Mouse (Mus musculus) spleen, postnatal 4 days (tissue): ENCODE results near the gene Rock2.
A peak's percentile ranks its signal among the peaks of the same experiment; 100 is the strongest.

ENCODE experiments used
- DNase-seq, 2 experiments: peaks; one replicate each; pipeline ENCODE4 v3.0.0; 2022; ENCODE audit warnings: low spot score in 2 of 2

The Rock2 gene

GRCm38 (mm10) chr12:16894396-16895220 is at the start of gene Rock2:
Gene Rock2, plus strand, starts transcription at chr12:16894895.
- DNase-seq, result peak; percentile 86 to 94

GRCm38 (mm10) chr12:16847204-16847792 is 47.4 kb upstream of the Rock2 start:
- DNase-seq, result no peak

- DNase-seq, result no peak
Observed at GRCm38 (mm10) chr12:16848501-16848900, 46.2 kb upstream of the Rock2 start.

- no peak for DNase-seq
Observed at GRCm38 (mm10) chr12:16849821-16850220, 44.9 kb upstream of the Rock2 start.

GRCm38 (mm10) chr12:16850431-16851375 is 44.0 kb upstream of the Rock2 start:
- DNase-seq, result no peak

GRCm38 (mm10) chr12:16853431-16854165 is 41.1 kb upstream of the Rock2 start:
- no peak for DNase-seq

- DNase-seq, result no peak
Observed at GRCm38 (mm10) chr12:16855632-16856305, 38.9 kb upstream of the Rock2 start.

GRCm38 (mm10) chr12:16856306-16856679 is 38.4 kb upstream of the Rock2 start:
- no peak for DNase-seq

GRCm38 (mm10) chr12:16858081-16858480 is 36.6 kb upstream of the Rock2 start:
- no peak for DNase-seq

- DNase-seq, result no peak
Observed at GRCm38 (mm10) chr12:16859781-16860180, 34.9 kb upstream of the Rock2 start.

- DNase-seq, result no peak
Observed at GRCm38 (mm10) chr12:16860533-16860932, 34.2 kb upstream of the Rock2 start.

- DNase-seq, result no peak
Observed at GRCm38 (mm10) chr12:16860961-16861360, 33.7 kb upstream of the Rock2 start.

- no peak for DNase-seq
Observed at GRCm38 (mm10) chr12:16864477-16864876, 30.2 kb upstream of the Rock2 start.

- DNase-seq, result no peak
Observed at GRCm38 (mm10) chr12:16865871-16866270, 28.8 kb upstream of the Rock2 start.

GRCm38 (mm10) chr12:16866460-16866859 is 28.2 kb upstream of the Rock2 start:
- DNase-seq, result no peak

GRCm38 (mm10) chr12:16867306-16867705 is 27.4 kb upstream of the Rock2 start:
- DNase-seq, result no peak

- no peak for DNase-seq
Observed at GRCm38 (mm10) chr12:16868618-16869017, 26.1 kb upstream of the Rock2 start.

GRCm38 (mm10) chr12:16869091-16869778 is 25.5 kb upstream of the Rock2 start:
- no peak for DNase-seq

- no peak for DNase-seq
Observed at GRCm38 (mm10) chr12:16869870-16870404, 24.8 kb upstream of the Rock2 start.
